ENCODE assay signal across 8 mouse cellular contexts in the genomic region with DNA sequence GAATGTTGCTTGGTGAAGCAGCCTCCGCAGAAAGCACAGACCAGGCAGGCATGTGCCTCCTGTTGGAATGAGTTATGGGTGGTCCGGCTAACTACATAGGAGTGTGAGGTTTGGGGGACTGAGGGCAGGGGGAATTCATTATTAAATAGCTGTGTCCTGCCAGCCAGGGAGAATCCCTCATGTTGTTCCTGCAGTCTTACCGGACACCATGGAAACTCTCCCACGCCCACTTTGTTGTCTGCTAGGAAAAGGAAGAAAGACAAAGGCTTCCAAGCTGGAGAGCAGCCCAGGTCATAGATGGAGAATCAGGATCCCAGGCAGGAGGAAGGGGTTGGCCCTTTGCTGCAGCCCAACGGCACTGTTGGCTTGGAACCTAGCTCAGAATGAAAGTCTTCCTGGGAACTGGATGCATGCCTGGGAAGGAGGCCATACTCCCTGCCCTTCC. TPM values are rescaled to one million over a fixed set of nuclear protein-coding genes. Genes with fewer than 3 reads are reported as not detected.
DNase-seq lines count a peak whose midpoint lies in the region; ATAC-seq and TF ChIP-seq lines count a peak whose summit lies in the region.

No protein-coding gene starts in this region.

- no peaks in the 10 kb centered on the region for H3K9me3 ChIP-seq in midbrain, embryonic 13.5 days

- H3K4me1 ChIP-seq in midbrain, embryonic 13.5 days (replicated peaks) = peaks cover 44% of the 10 kb centered on the region
- H3K4me1 ChIP-seq in cerebellum, adult 2 months (ENCODE audit: control insufficient read depth, insufficient read depth, low read length) = peaks cover 4% of the 10 kb centered on the region

- TF ChIP-seq CTCF in cerebellum, adult 2 months (IDR thresholded peaks at IDR 0.05; ENCODE audit: borderline replicate concordance, insufficient read depth, low read depth, low read length) = no peak

- 10% methylated on average over 5 of the region's 5 CpGs for WGBS in midbrain, embryonic 13.5 days
- 10% methylated on average over 5 of the region's 5 CpGs for WGBS in cerebellum, adult 2 months

- peak; percentile 62 for ATAC-seq in midbrain, embryonic 13.5 days

- H3K4me3 ChIP-seq in midbrain, embryonic 13.5 days (replicated peaks) = peak overlapping the region; percentile 12; the same call in 1 of the 2 replicates
- no peak overlapping the region for H3K4me3 ChIP-seq in cerebellum, adult 2 months (replicated peaks; ENCODE audit: insufficient read depth, low read depth, low read length)

- H3K27me3 ChIP-seq in midbrain, embryonic 13.5 days = peaks cover 3% of the 10 kb centered on the region; the same call in 1 of the 2 replicates
- H3K27me3 ChIP-seq in cerebellum, adult 2 months (ENCODE audit: control insufficient read depth, insufficient read depth, low read length) = no peaks in the 10 kb centered on the region; the same call in 1 of the 2 replicates

- H3K36me3 ChIP-seq in midbrain, embryonic 13.5 days = no peaks in the 10 kb centered on the region

- peak overlapping the region; percentile 46 for H3K4me2 ChIP-seq in midbrain, embryonic 13.5 days (replicated peaks)

- DNase-seq in adrenal gland, postnatal 36 days = peak; percentile 40 to 55
- no peak for DNase-seq in adrenal gland, postnatal 25 days
- DNase-seq in gastrocnemius, postnatal 10 days = peak; percentile 38
- peak; percentile 61 for DNase-seq in kidney, adult 9 months
- no peak for DNase-seq in ovary, postnatal 10 days (ENCODE audit: low spot score)
- DNase-seq in cerebellum, adult 2 months = no peak
- no peak for DNase-seq in cerebellum, adult 9-10 months

- H3K27ac ChIP-seq in midbrain, embryonic 13.5 days = peak overlapping the region; percentile 85
- H3K27ac ChIP-seq in cerebellum, adult 2 months (ENCODE audit: insufficient read depth, low read length) = no peak overlapping the region

- no peak overlapping the region for H3K9ac ChIP-seq in midbrain, embryonic 13.5 days (replicated peaks)

- no peak for TF ChIP-seq POLR2A in cerebellum, adult 2 months (IDR thresholded peaks at IDR 0.05; ENCODE audit: borderline replicate concordance, insufficient read depth, low read length)

RNA-seq across cellular contexts. Expression of gene Galnt10, which starts 51.6 kb away (rescaled TPM):
- total RNA-seq in adrenal gland, postnatal 36 days (2021) = 10 to 100 TPM; 47.0 to 51.6 TPM
- 52.7 and 55.6 TPM in 2 replicates for total RNA-seq in adrenal gland, postnatal 25 days (2021)
- total RNA-seq in gastrocnemius, postnatal 10 days (2021) = 10 to 100 TPM; 13.0 to 15.7 TPM
- polyA plus RNA-seq in midbrain, embryonic 13.5 days (2015; fragmentation: Nextera tagmentation; extraction: Ambion mirVana) = 13.0 and 15.6 TPM in 2 replicates
- 9.9 and 11.2 TPM in 2 replicates for polyA plus RNA-seq in cerebellum, adult 2 months (2012; rRNA removed)

Comparison
In these comparisons a context has a peak if more than half of its experiments do, and no peak if none do; other contexts are left out.
1. DNase-seq: peak in adrenal gland, postnatal 36 days (2 of 2), gastrocnemius, postnatal 10 days (single experiment) and kidney, adult 9 months (single experiment); none in adrenal gland, postnatal 25 days (single experiment), ovary, postnatal 10 days (single experiment), cerebellum, adult 2 months (0 of 2) and cerebellum, adult 9-10 months (single experiment).